Mouse (Mus musculus) ES-Bruce4 (cell line): ENCODE measurements around the gene Ncl.

Experiments
- CTCF ChIP-seq: IDR thresholded peaks from one replicate; pipeline ENCODE4 v1.8.1; 2011; ENCODE audit warnings: low read depth, low read length
- EP300 ChIP-seq: IDR thresholded peaks from 2 replicates; pipeline ENCODE4 v1.6.1; 2011; ENCODE audit warnings: low read depth, low read length; ENCODE audit not compliant: insufficient read depth
- POLR2A ChIP-seq: IDR thresholded peaks from one replicate; pipeline ENCODE4 v1.8.1; 2011; ENCODE audit warnings: low read length; ENCODE audit not compliant: insufficient read depth

GRCm38 (mm10) chr1:86350576-86350975, 8.6 kb downstream of the Ncl start:
- TF ChIP-seq CTCF (no peak), POLR2A (no peak), EP300 (no peak)
